Mouse (Mus musculus): Measurements from ENCODE around the gene Tmprss3. TPM values are rescaled to one million over a fixed set of nuclear protein-coding genes. Genes with fewer than 3 reads are reported as not detected.

Tmprss3 gene
- polyA plus RNA-seq (2014; fragmentation: Nextera tagmentation; extraction: Ambion mirVana): not detected in 2 replicates

- Histone ChIP-seq H3K9me3 (ENCODE audit: control insufficient read depth, low read length) (no peaks in the 10 kb centered on the region), H3K36me3 (ENCODE audit: control insufficient read depth, insufficient read depth, low read length) (no peaks in the 10 kb centered on the region), H3K4me2 (ENCODE audit: low read depth, low read length, severe bottlenecking) (no peak within 1 kb of the TSS), H3K4me1 (replicated peaks; ENCODE audit: control insufficient read depth, insufficient read depth, low read length) (no peaks in the 10 kb centered on the region), H3K4me3 (ENCODE audit: low read depth, low read length) (no peak within 1 kb of the TSS), H3K27ac (ENCODE audit: low read depth, low read length) (no peak within 1 kb of the TSS), H3K9ac (ENCODE audit: low read length) (no peak within 1 kb of the TSS), H3K27me3 (ENCODE audit: control insufficient read depth, insufficient read depth, low read length) (no peaks in the 10 kb centered on the region)
- 93% methylated on average over 11 of the region's 11 CpGs for WGBS
- DNase-seq (ENCODE audit: low spot score) (no peak), ATAC-seq (replicated peaks; ENCODE audit: low FRiP score) (no peak)
These were observed at the start of gene Tmprss3 for GRCm38 (mm10) chr17:31198877-31199276. Tmprss3 (minus strand) TSS chr17:31198977.

DNA sequence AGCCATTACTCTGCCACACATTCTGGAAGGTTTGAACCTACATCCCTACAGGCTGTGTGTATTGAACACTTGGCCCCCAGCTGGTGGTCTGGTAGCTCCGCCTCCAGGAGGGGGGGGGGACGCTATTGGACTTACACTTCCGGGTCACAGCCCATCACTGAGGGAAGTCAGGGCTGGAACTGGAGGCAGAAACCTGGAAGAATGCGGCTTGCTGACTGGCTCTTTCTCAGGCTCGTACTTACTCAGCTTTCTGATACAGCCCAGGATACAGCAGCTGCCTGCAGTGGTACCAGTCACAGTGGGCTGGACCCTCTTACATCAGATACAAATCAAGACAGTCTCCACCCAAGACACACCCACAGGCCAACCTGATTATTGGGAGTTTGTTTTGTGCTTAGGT lies 48.4 kb upstream of the Tmprss3 start:
- no peaks in the 10 kb centered on the region for H3K4me1 ChIP-seq (replicated peaks; ENCODE audit: control insufficient read depth, insufficient read depth, low read length)
- no peak for ATAC-seq (replicated peaks; ENCODE audit: low FRiP score)
- no peak overlapping the region for H3K9ac ChIP-seq (ENCODE audit: low read length)
- 40% methylated on average over 5 of the region's 5 CpGs for WGBS
- H3K36me3 ChIP-seq (ENCODE audit: control insufficient read depth, insufficient read depth, low read length): no peaks in the 10 kb centered on the region
- H3K27me3 ChIP-seq (ENCODE audit: control insufficient read depth, insufficient read depth, low read length): no peaks in the 10 kb centered on the region
- H3K4me2 ChIP-seq (ENCODE audit: low read depth, low read length, severe bottlenecking): no peak overlapping the region
- no peak for DNase-seq (ENCODE audit: low spot score)
- no peak overlapping the region for H3K27ac ChIP-seq (ENCODE audit: low read depth, low read length)
- no peak overlapping the region for H3K4me3 ChIP-seq (ENCODE audit: low read depth, low read length)
- H3K9me3 ChIP-seq (ENCODE audit: control insufficient read depth, low read length): no peaks in the 10 kb centered on the region

DNA sequence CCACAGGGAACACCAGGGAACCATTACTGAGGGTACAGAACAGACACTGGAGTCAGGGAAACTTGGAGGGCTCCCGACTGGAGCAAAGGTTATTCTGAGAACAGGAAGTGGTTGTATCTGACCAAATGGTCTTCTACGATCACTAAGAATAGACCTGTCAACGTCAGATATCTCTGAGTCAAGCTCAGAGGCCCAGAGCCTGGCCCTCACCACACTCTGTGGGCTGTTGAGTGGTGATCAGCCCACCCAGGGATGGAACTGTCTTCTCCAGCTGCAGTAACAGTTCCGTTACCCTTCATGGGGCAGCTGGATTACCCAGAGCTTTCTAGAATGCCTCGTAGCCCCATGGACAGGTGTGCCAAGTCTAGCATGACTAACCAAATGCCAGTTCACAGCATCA lies 46.5 kb upstream of the Tmprss3 start:
- no peaks in the 10 kb centered on the region for H3K4me1 ChIP-seq (replicated peaks; ENCODE audit: control insufficient read depth, insufficient read depth, low read length)
- H3K9ac ChIP-seq (ENCODE audit: low read length): no peak overlapping the region
- no peak for ATAC-seq (replicated peaks; ENCODE audit: low FRiP score)
- H3K27me3 ChIP-seq (ENCODE audit: control insufficient read depth, insufficient read depth, low read length): no peaks in the 10 kb centered on the region
- DNase-seq (ENCODE audit: low spot score): no peak
- H3K36me3 ChIP-seq (ENCODE audit: control insufficient read depth, insufficient read depth, low read length): no peaks in the 10 kb centered on the region
- H3K4me3 ChIP-seq (ENCODE audit: low read depth, low read length): no peak overlapping the region
- H3K27ac ChIP-seq (ENCODE audit: low read depth, low read length): no peak overlapping the region
- WGBS: 83% methylated on average over 5 of the region's 5 CpGs
- H3K9me3 ChIP-seq (ENCODE audit: control insufficient read depth, low read length): no peaks in the 10 kb centered on the region
- no peak overlapping the region for H3K4me2 ChIP-seq (ENCODE audit: low read depth, low read length, severe bottlenecking)

DNA sequence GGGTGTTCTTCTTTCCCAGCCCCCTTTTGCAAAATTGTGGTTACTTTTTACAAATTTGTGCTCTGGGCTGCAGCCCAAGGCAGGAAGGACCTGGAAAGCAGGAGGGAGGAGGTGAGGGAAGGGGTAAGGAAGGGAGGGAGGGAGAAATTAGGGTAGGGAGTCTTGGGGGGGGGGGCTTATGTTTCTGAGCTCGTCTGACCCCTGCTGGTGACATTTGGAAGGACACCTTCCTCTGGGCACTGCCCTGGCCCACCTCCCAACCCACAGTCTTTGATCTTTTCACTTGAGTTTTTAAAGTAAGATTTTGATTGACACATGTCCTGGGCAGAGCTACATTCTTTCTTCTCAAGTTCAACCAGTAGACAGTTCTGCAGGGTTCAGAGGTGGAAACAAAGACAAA lies 44.0 kb upstream of the Tmprss3 start:
- no peak for ATAC-seq (replicated peaks; ENCODE audit: low FRiP score)
- H3K9me3 ChIP-seq (ENCODE audit: control insufficient read depth, low read length): no peaks in the 10 kb centered on the region
- H3K4me2 ChIP-seq (ENCODE audit: low read depth, low read length, severe bottlenecking): no peak overlapping the region
- H3K4me3 ChIP-seq (ENCODE audit: low read depth, low read length): no peak overlapping the region
- no peaks in the 10 kb centered on the region for H3K4me1 ChIP-seq (replicated peaks; ENCODE audit: control insufficient read depth, insufficient read depth, low read length)
- no peak for DNase-seq (ENCODE audit: low spot score)
- H3K36me3 ChIP-seq (ENCODE audit: control insufficient read depth, insufficient read depth, low read length): no peaks in the 10 kb centered on the region
- H3K27me3 ChIP-seq (ENCODE audit: control insufficient read depth, insufficient read depth, low read length): no peaks in the 10 kb centered on the region
- no peak overlapping the region for H3K9ac ChIP-seq (ENCODE audit: low read length)
- WGBS: 0% methylated on average over 1 of the region's 1 CpGs
- no peak overlapping the region for H3K27ac ChIP-seq (ENCODE audit: low read depth, low read length)

GRCm38 (mm10) chr17:31241156-31241555 lies 42.4 kb upstream of the Tmprss3 start:
- Histone ChIP-seq H3K4me1 (replicated peaks; ENCODE audit: control insufficient read depth, insufficient read depth, low read length) (no peaks in the 10 kb centered on the region), H3K27ac (ENCODE audit: low read depth, low read length) (no peak overlapping the region), H3K27me3 (ENCODE audit: control insufficient read depth, insufficient read depth, low read length) (no peaks in the 10 kb centered on the region), H3K4me2 (ENCODE audit: low read depth, low read length, severe bottlenecking) (no peak overlapping the region), H3K9me3 (ENCODE audit: control insufficient read depth, low read length) (no peaks in the 10 kb centered on the region), H3K9ac (ENCODE audit: low read length) (no peak overlapping the region), H3K36me3 (ENCODE audit: control insufficient read depth, insufficient read depth, low read length) (no peaks in the 10 kb centered on the region), H3K4me3 (ENCODE audit: low read depth, low read length) (no peak overlapping the region)
- no peak for ATAC-seq (replicated peaks; ENCODE audit: low FRiP score)
- WGBS: 85% methylated on average over 8 of the region's 8 CpGs
- DNase-seq (ENCODE audit: low spot score): no peak

- 81% methylated on average over 7 of the region's 7 CpGs for WGBS
- no peak for ATAC-seq (replicated peaks; ENCODE audit: low FRiP score)
- no peaks in the 10 kb centered on the region for H3K9me3 ChIP-seq (ENCODE audit: control insufficient read depth, low read length)
- H3K27ac ChIP-seq (ENCODE audit: low read depth, low read length): no peak overlapping the region
- H3K4me3 ChIP-seq (ENCODE audit: low read depth, low read length): no peak overlapping the region
- H3K27me3 ChIP-seq (ENCODE audit: control insufficient read depth, insufficient read depth, low read length): no peaks in the 10 kb centered on the region
- no peak overlapping the region for H3K9ac ChIP-seq (ENCODE audit: low read length)
- H3K4me2 ChIP-seq (ENCODE audit: low read depth, low read length, severe bottlenecking): no peak overlapping the region
- H3K4me1 ChIP-seq (replicated peaks; ENCODE audit: control insufficient read depth, insufficient read depth, low read length): no peaks in the 10 kb centered on the region
- no peaks in the 10 kb centered on the region for H3K36me3 ChIP-seq (ENCODE audit: control insufficient read depth, insufficient read depth, low read length)
- DNase-seq (ENCODE audit: low spot score): no peak
These were observed 39.6 kb upstream of the Tmprss3 start for GRCm38 (mm10) chr17:31238234-31239020.

DNA sequence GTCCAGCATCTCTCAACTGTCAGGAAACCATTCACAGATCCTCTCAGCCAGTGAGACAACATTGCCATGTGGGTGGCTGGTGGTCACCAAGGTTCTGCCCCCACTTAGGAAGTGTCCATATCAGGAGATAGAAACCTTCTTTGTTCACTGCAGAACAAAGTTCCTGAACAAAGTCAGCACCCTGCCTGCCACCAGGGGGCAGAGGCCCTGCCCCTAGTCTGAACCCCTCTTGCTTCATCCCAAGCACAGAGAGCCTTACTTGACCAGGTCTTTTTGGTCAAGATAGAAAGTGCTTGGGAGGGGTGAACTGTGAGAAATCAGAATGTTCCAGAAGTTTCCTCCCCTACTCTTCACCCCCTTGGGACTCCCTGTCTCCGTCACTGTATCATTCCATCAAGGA lies 37.1 kb upstream of the Tmprss3 start:
- no peak overlapping the region for H3K4me2 ChIP-seq (ENCODE audit: low read depth, low read length, severe bottlenecking)
- H3K4me3 ChIP-seq (ENCODE audit: low read depth, low read length): no peak overlapping the region
- no peaks in the 10 kb centered on the region for H3K27me3 ChIP-seq (ENCODE audit: control insufficient read depth, insufficient read depth, low read length)
- H3K27ac ChIP-seq (ENCODE audit: low read depth, low read length): no peak overlapping the region
- no peaks in the 10 kb centered on the region; the same call in 1 of the 2 replicates for H3K9me3 ChIP-seq (ENCODE audit: control insufficient read depth, low read length)
- no peaks in the 10 kb centered on the region for H3K36me3 ChIP-seq (ENCODE audit: control insufficient read depth, insufficient read depth, low read length)
- no peak overlapping the region for H3K9ac ChIP-seq (ENCODE audit: low read length)
- DNase-seq (ENCODE audit: low spot score) (no peak), ATAC-seq (replicated peaks; ENCODE audit: low FRiP score) (no peak)
- no peaks in the 10 kb centered on the region for H3K4me1 ChIP-seq (replicated peaks; ENCODE audit: control insufficient read depth, insufficient read depth, low read length)
- WGBS: 89% methylated on average over 1 of the region's 1 CpGs

DNA sequence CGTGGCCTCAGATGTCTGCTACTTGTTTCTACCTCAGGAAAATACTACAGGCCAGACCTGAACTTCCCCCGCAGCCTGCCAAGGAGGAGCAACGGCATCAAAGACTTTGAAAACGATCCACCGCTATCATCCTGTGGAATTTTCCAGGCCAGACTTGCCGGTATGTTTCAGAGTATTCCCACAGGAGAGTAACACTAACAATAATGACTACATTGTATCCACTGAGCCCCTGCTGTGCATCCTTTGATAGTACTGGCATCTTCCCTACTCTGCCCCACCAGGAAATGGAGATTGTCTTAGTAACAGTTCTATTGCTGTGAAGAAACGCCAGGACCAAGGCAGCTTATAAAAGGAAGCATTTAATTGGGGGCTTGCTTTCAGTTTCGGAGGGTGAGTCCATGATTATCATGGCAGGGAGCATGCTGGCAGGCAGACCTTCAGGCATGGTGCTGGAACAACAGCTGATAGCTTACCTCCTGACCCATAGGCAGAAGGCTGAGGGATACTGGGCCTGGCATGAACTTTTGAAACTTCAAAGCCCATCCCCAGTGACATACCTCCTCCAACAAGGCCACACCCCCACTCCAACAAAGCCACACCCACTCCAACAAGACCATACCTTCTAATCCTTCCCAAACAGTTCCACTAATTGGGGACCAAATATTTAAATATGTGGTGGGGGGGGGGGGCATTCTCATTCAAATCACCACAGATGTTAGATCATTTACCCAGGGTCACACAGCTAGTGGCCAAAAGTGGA lies 33.7 kb upstream of the Tmprss3 start:
- DNase-seq (ENCODE audit: low spot score): no peak
- Histone ChIP-seq H3K27me3 (ENCODE audit: control insufficient read depth, insufficient read depth, low read length) (no peaks in the 10 kb centered on the region), H3K9ac (ENCODE audit: low read length) (no peak overlapping the region), H3K36me3 (ENCODE audit: control insufficient read depth, insufficient read depth, low read length) (no peaks in the 10 kb centered on the region), H3K9me3 (ENCODE audit: control insufficient read depth, low read length) (no peaks in the 10 kb centered on the region; the same call in 1 of the 2 replicates), H3K27ac (ENCODE audit: low read depth, low read length) (no peak overlapping the region), H3K4me3 (ENCODE audit: low read depth, low read length) (no peak overlapping the region), H3K4me1 (replicated peaks; ENCODE audit: control insufficient read depth, insufficient read depth, low read length) (no peaks in the 10 kb centered on the region), H3K4me2 (ENCODE audit: low read depth, low read length, severe bottlenecking) (no peak overlapping the region)
- WGBS: 44% methylated on average over 8 of the region's 8 CpGs
- ATAC-seq (replicated peaks; ENCODE audit: low FRiP score): no peak
